Mouse (Mus musculus): ENCODE results near the gene Col8a2. TPM values are rescaled to one million over a fixed set of nuclear protein-coding genes. Genes with fewer than 3 reads are reported as not detected.

The Col8a2 gene
- polyA plus RNA-seq, 1 experiment from 2014 or later: 4.8 TPM

DNA sequence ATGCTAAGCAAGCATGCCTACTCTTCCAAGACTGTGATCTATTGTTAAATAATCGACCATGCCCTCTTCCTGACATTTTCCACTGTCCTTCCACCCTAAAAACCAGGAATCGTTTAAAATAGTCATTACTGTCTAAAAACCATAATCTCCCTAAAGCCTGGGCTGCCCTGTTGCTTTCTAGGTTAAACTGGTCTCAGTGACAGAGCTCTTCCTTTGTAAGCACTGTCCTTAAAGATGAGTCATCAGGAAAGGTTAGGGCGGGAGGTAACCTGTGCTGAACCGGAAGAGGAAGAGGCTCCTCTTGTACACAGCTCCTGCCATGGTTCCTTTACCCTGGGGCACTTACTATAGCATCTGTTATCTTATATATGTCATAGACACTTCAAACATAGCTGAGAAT is 52.9 kb downstream of the Col8a2 start:
- Histone ChIP-seq H3K27ac (replicated peaks in 1 of 2; ENCODE audit: control insufficient read depth in 1 of 2, insufficient read depth in 1 of 2, low read depth in 2 of 2, low read length in 2 of 2) (no peak overlapping the region), H3K4me1 (ENCODE audit: control insufficient read depth in 2 of 2, insufficient read depth in 2 of 2, low read length in 2 of 2) (no peaks in the 10 kb centered on the region; a peak in 1 of 4 replicates), H3K9ac (ENCODE audit: low read length) (no peak overlapping the region), H3K36me3 (ENCODE audit: control insufficient read depth, insufficient read depth, low read length) (0 out of 2 replicates have a peak, but pooled peaks cover under 1% of the 10 kb centered on the region), H3K4me3 (ENCODE audit: control insufficient read depth in 1 of 2, insufficient read depth in 1 of 2, low read depth in 1 of 2, low read length in 2 of 2) (no peak overlapping the region), H3K9me3 (ENCODE audit: control insufficient read depth, low read length) (no peaks in the 10 kb centered on the region), H3K27me3 (ENCODE audit: control insufficient read depth, insufficient read depth, low read length) (no peaks in the 10 kb centered on the region), H3K4me2 (ENCODE audit: low read length) (no peak overlapping the region)
- WGBS: 54% methylated on average over 4 of the region's 4 CpGs
- ATAC-seq (ENCODE audit: insufficient number of reproducible peaks, insufficient read depth, low FRiP score, low read depth): no peak

GRCm38 (mm10) chr4:126343451-126343850 is 56.9 kb downstream of the Col8a2 start:
- no peaks in the 10 kb centered on the region for H3K4me1 ChIP-seq (ENCODE audit: control insufficient read depth in 2 of 2, insufficient read depth in 2 of 2, low read length in 2 of 2)
- H3K9me3 ChIP-seq (ENCODE audit: control insufficient read depth, low read length): no peaks in the 10 kb centered on the region
- no peak overlapping the region for H3K9ac ChIP-seq (ENCODE audit: low read length)
- no peak overlapping the region for H3K27ac ChIP-seq (replicated peaks in 1 of 2; ENCODE audit: control insufficient read depth in 1 of 2, insufficient read depth in 1 of 2, low read depth in 2 of 2, low read length in 2 of 2)
- no peak overlapping the region for H3K4me3 ChIP-seq (ENCODE audit: control insufficient read depth in 1 of 2, insufficient read depth in 1 of 2, low read depth in 1 of 2, low read length in 2 of 2)
- no peak overlapping the region for H3K4me2 ChIP-seq (ENCODE audit: low read length)
- no peak for ATAC-seq (ENCODE audit: insufficient number of reproducible peaks, insufficient read depth, low FRiP score, low read depth)
- WGBS: 60% methylated on average over 4 of the region's 4 CpGs
- H3K27me3 ChIP-seq (ENCODE audit: control insufficient read depth, insufficient read depth, low read length): no peaks in the 10 kb centered on the region
- H3K36me3 ChIP-seq (ENCODE audit: control insufficient read depth, insufficient read depth, low read length): peaks cover 24% of the 10 kb centered on the region

- Histone ChIP-seq H3K9ac (ENCODE audit: low read length) (no peak overlapping the region), H3K4me3 (ENCODE audit: control insufficient read depth in 1 of 2, insufficient read depth in 1 of 2, low read depth in 1 of 2, low read length in 2 of 2) (no peak overlapping the region), H3K36me3 (ENCODE audit: control insufficient read depth, insufficient read depth, low read length) (peaks cover 55% of the 10 kb centered on the region), H3K27me3 (ENCODE audit: control insufficient read depth, insufficient read depth, low read length) (no peaks in the 10 kb centered on the region), H3K27ac (replicated peaks in 1 of 2; ENCODE audit: control insufficient read depth in 1 of 2, insufficient read depth in 1 of 2, low read depth in 2 of 2, low read length in 2 of 2) (no peak overlapping the region), H3K4me1 (ENCODE audit: control insufficient read depth in 2 of 2, insufficient read depth in 2 of 2, low read length in 2 of 2) (no peaks in the 10 kb centered on the region), H3K4me2 (ENCODE audit: low read length) (no peak overlapping the region), H3K9me3 (ENCODE audit: control insufficient read depth, low read length) (no peaks in the 10 kb centered on the region)
- ATAC-seq (ENCODE audit: insufficient number of reproducible peaks, insufficient read depth, low FRiP score, low read depth): no peak
- 93% methylated on average over 1 of the region's 1 CpGs for WGBS
Measured at GRCm38 (mm10) chr4:126360069-126360468, 73.5 kb downstream of the Col8a2 start.

Other genes with a start within 250 kb of the Col8a2 start
- gene Mrps15, start 239.9 kb upstream of the Col8a2 start, polyA plus RNA-seq (2014; fragmentation: Nextera tagmentation; extraction: Ambion mirVana): 132 and 151 TPM in 2 replicates
- 4.6 and 6.4 TPM in 2 replicates for gene Oscp1, start 228.2 kb upstream of the Col8a2 start, polyA plus RNA-seq (2014; fragmentation: Nextera tagmentation; extraction: Ambion mirVana)
- 45.4 and 49.1 TPM in 2 replicates for gene Lsm10, start 190.2 kb upstream of the Col8a2 start, polyA plus RNA-seq (2014; fragmentation: Nextera tagmentation; extraction: Ambion mirVana)
- gene Stk40, start 182.8 kb upstream of the Col8a2 start, polyA plus RNA-seq (2014; fragmentation: Nextera tagmentation; extraction: Ambion mirVana): 13.1 and 17.8 TPM in 2 replicates
- 31.8 and 33.9 TPM in 2 replicates for gene Eva1b, start 139.0 kb upstream of the Col8a2 start, polyA plus RNA-seq (2014; fragmentation: Nextera tagmentation; extraction: Ambion mirVana)
- 2.5 and 2.7 TPM in 2 replicates for gene Sh3d21, start 123.3 kb upstream of the Col8a2 start, polyA plus RNA-seq (2014; fragmentation: Nextera tagmentation; extraction: Ambion mirVana)
- gene Thrap3, start 84.0 kb upstream of the Col8a2 start, polyA plus RNA-seq (2014; fragmentation: Nextera tagmentation; extraction: Ambion mirVana): 132 and 148 TPM in 2 replicates
- 41.8 and 46.8 TPM in 2 replicates for gene Map7d1, start 30.4 kb upstream of the Col8a2 start, polyA plus RNA-seq (2014; fragmentation: Nextera tagmentation; extraction: Ambion mirVana)
- gene Trappc3, start 24.5 kb upstream of the Col8a2 start, polyA plus RNA-seq (2014; fragmentation: Nextera tagmentation; extraction: Ambion mirVana): 17.8 and 30.5 TPM in 2 replicates
- gene Adprhl2, start 34.9 kb downstream of the Col8a2 start, polyA plus RNA-seq (2014; fragmentation: Nextera tagmentation; extraction: Ambion mirVana): 23.7 and 25.1 TPM in 2 replicates
- 0.89 and 0.96 TPM in 2 replicates for gene Tekt2, start 38.9 kb downstream of the Col8a2 start, polyA plus RNA-seq (2014; fragmentation: Nextera tagmentation; extraction: Ambion mirVana)
- gene Ago3, start 142.8 kb downstream of the Col8a2 start, polyA plus RNA-seq (2014; fragmentation: Nextera tagmentation; extraction: Ambion mirVana): 11.1 and 12.0 TPM in 2 replicates
- 4.2 and 4.8 TPM in 2 replicates for gene Ago1, start 181.8 kb downstream of the Col8a2 start, polyA plus RNA-seq (2014; fragmentation: Nextera tagmentation; extraction: Ambion mirVana)
- 1.6 TPM in 2 replicates for gene Ago4, start 246.7 kb downstream of the Col8a2 start, polyA plus RNA-seq (2014; fragmentation: Nextera tagmentation; extraction: Ambion mirVana)